Comparison of ENCODE assay signal across 7 mouse cellular contexts in the genomic region with DNA sequence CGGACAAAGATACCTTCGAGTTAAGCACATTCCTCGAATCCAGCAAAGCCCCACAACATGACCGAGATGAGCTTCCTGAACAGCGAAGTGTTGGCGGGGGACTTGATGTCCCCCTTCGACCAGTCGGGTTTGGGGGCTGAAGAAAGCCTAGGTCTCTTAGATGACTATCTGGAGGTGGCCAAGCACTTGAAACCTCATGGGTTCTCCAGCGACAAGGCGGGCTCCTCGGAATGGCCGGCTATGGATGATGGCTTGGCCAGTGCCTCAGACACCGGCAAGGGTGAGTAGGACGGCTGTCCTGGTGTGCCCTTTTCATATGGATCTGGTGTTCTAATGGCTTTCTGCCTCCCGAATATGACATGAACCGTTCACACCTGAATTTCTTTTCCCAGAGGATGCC. TPM values are rescaled to one million over a fixed set of nuclear protein-coding genes. Genes with fewer than 3 reads are reported as not detected.
DNase-seq lines count a peak whose midpoint lies in the region; ATAC-seq and TF ChIP-seq lines count a peak whose summit lies in the region.

No protein-coding gene starts in this region.

- intact Hi-C loops in left cerebral cortex, postnatal 4 days (cut with DNase I) = no loop called here

- 6% methylated on average over 16 of the region's 16 CpGs for WGBS in lung, embryonic 14.5 days
- WGBS in embryonic facial prominence, embryonic 14.5 days = 8% methylated on average over 16 of the region's 16 CpGs
- 9% methylated on average over 16 of the region's 16 CpGs for WGBS in hindbrain, embryonic 16.5 days
- WGBS in midbrain, embryonic 12.5 days = 14% methylated on average over 16 of the region's 16 CpGs

- peak overlapping the region; percentile 94 for H3K4me2 ChIP-seq in lung, embryonic 14.5 days
- H3K4me2 ChIP-seq in embryonic facial prominence, embryonic 14.5 days (ENCODE audit: low read depth, low read length) = peak overlapping the region; percentile 94
- peak overlapping the region; percentile 95 for H3K4me2 ChIP-seq in hindbrain, embryonic 16.5 days (ENCODE audit: low read length)
- peak overlapping the region; percentile 96 for H3K4me2 ChIP-seq in midbrain, embryonic 12.5 days (replicated peaks)

- peaks cover 57% of the 10 kb centered on the region for H3K36me3 ChIP-seq in lung, embryonic 14.5 days (ENCODE audit: insufficient read depth)
- H3K36me3 ChIP-seq in embryonic facial prominence, embryonic 14.5 days (ENCODE audit: control insufficient read depth, insufficient read depth, low read length) = peaks cover 56% of the 10 kb centered on the region
- H3K36me3 ChIP-seq in hindbrain, embryonic 16.5 days (ENCODE audit: control insufficient read depth, insufficient read depth, low read length) = peaks cover 23% of the 10 kb centered on the region
- H3K36me3 ChIP-seq in midbrain, embryonic 12.5 days = peaks cover 57% of the 10 kb centered on the region

- H3K4me1 ChIP-seq in lung, embryonic 14.5 days (ENCODE audit: insufficient read depth) = peaks cover 8% of the 10 kb centered on the region
- peaks cover 13% of the 10 kb centered on the region for H3K4me1 ChIP-seq in embryonic facial prominence, embryonic 14.5 days (ENCODE audit: control insufficient read depth, insufficient read depth, low read length)
- H3K4me1 ChIP-seq in hindbrain, embryonic 16.5 days (ENCODE audit: control insufficient read depth, insufficient read depth, low read depth, low read length) = peaks cover 26% of the 10 kb centered on the region
- H3K4me1 ChIP-seq in midbrain, embryonic 12.5 days = peaks cover 36% of the 10 kb centered on the region

- H3K9me3 ChIP-seq in lung, embryonic 14.5 days (ENCODE audit: low read depth, low read length) = no peaks in the 10 kb centered on the region
- no peaks in the 10 kb centered on the region for H3K9me3 ChIP-seq in embryonic facial prominence, embryonic 14.5 days (ENCODE audit: control insufficient read depth, low read length)
- H3K9me3 ChIP-seq in hindbrain, embryonic 16.5 days (ENCODE audit: control insufficient read depth, low read length) = no peaks in the 10 kb centered on the region
- no peaks in the 10 kb centered on the region for H3K9me3 ChIP-seq in midbrain, embryonic 12.5 days

- DNase-seq in lung, embryonic 14.5 days = no peak
- DNase-seq in lung, postnatal 36 days = no peak
- DNase-seq in embryonic facial prominence, embryonic 14.5 days (ENCODE audit: low spot score) = no peak
- DNase-seq in natural killer cell, adult 2 months (ENCODE audit: low spot score in 2 of 2) = no peak
- DNase-seq in left cerebral cortex, postnatal 4 days = no peak

- no peaks in the 10 kb centered on the region for H3K27me3 ChIP-seq in lung, embryonic 14.5 days (ENCODE audit: insufficient read depth, low read length)
- no peaks in the 10 kb centered on the region for H3K27me3 ChIP-seq in embryonic facial prominence, embryonic 14.5 days (replicated peaks; ENCODE audit: control insufficient read depth, insufficient read depth, low read length)
- no peaks in the 10 kb centered on the region for H3K27me3 ChIP-seq in hindbrain, embryonic 16.5 days (replicated peaks; ENCODE audit: control insufficient read depth, insufficient read depth, low read length)
- H3K27me3 ChIP-seq in midbrain, embryonic 12.5 days = no peaks in the 10 kb centered on the region

- H3K4me3 ChIP-seq in lung, embryonic 14.5 days (ENCODE audit: low read depth, low read length) = peak overlapping the region; percentile 91
- H3K4me3 ChIP-seq in embryonic facial prominence, embryonic 14.5 days (ENCODE audit: low read depth, low read length) = peak overlapping the region; percentile 96
- H3K4me3 ChIP-seq in hindbrain, embryonic 16.5 days (ENCODE audit: low read length) = peak overlapping the region; percentile 96
- peak overlapping the region; percentile 99 for H3K4me3 ChIP-seq in midbrain, embryonic 12.5 days

- peak overlapping the region; percentile 98 for H3K27ac ChIP-seq in lung, embryonic 14.5 days (ENCODE audit: low read depth)
- peak overlapping the region; percentile 94 for H3K27ac ChIP-seq in embryonic facial prominence, embryonic 14.5 days (replicated peaks; ENCODE audit: low read depth, low read length)
- peak overlapping the region; percentile 100 for H3K27ac ChIP-seq in hindbrain, embryonic 16.5 days (ENCODE audit: low read depth, low read length)
- peak overlapping the region; percentile 98 for H3K27ac ChIP-seq in midbrain, embryonic 12.5 days (replicated peaks)

- H3K9ac ChIP-seq in lung, embryonic 14.5 days = peak overlapping the region; percentile 97
- peak overlapping the region; percentile 100 for H3K9ac ChIP-seq in embryonic facial prominence, embryonic 14.5 days (ENCODE audit: low read depth, low read length)
- H3K9ac ChIP-seq in hindbrain, embryonic 16.5 days (ENCODE audit: low read depth, low read length) = peak overlapping the region; percentile 100
- peak overlapping the region; percentile 100 for H3K9ac ChIP-seq in midbrain, embryonic 12.5 days (replicated peaks)

- no peak for ATAC-seq in lung, embryonic 14.5 days (ENCODE audit: insufficient read depth)
- no peak for ATAC-seq in embryonic facial prominence, embryonic 14.5 days (ENCODE audit: low read depth)
- ATAC-seq in hindbrain, embryonic 16.5 days = no peak
- no peak for ATAC-seq in midbrain, embryonic 12.5 days (ENCODE audit: low FRiP score, low read depth)

- no peak for TF ChIP-seq CTCF in lung, embryonic 14.5 days (IDR thresholded peaks at IDR 0.05; ENCODE audit: low read depth)

RNA-seq across cellular contexts. Expression of a gene that starts 1.3 kb away (rescaled TPM):
- polyA plus RNA-seq in lung, embryonic 14.5 days (2014; fragmentation: Nextera tagmentation; extraction: Ambion mirVana) = 115 and 136 TPM in 2 replicates
- polyA plus RNA-seq in embryonic facial prominence, embryonic 14.5 days (2014; fragmentation: Nextera tagmentation; extraction: Ambion mirVana) = 132 and 140 TPM in 2 replicates
- polyA plus RNA-seq in hindbrain, embryonic 16.5 days (2015; fragmentation: Nextera tagmentation; extraction: Ambion mirVana) = 116 and 117 TPM in 2 replicates
- 128 and 134 TPM in 2 replicates for polyA plus RNA-seq in midbrain, embryonic 12.5 days (2016; fragmentation: Nextera tagmentation; extraction: Ambion mirVana)
- total RNA-seq in left cerebral cortex, postnatal 4 days (2021) = 100 to 1,000 TPM; 116 to 119 TPM

RNA-seq across cellular contexts. Expression of a gene that starts 7.9 kb away (rescaled TPM):
- 56.4 and 61.0 TPM in 2 replicates for polyA plus RNA-seq in lung, embryonic 14.5 days (2014; fragmentation: Nextera tagmentation; extraction: Ambion mirVana)
- polyA plus RNA-seq in embryonic facial prominence, embryonic 14.5 days (2014; fragmentation: Nextera tagmentation; extraction: Ambion mirVana) = 52.6 and 55.0 TPM in 2 replicates
- 70.6 and 70.7 TPM in 2 replicates for polyA plus RNA-seq in hindbrain, embryonic 16.5 days (2015; fragmentation: Nextera tagmentation; extraction: Ambion mirVana)
- polyA plus RNA-seq in midbrain, embryonic 12.5 days (2016; fragmentation: Nextera tagmentation; extraction: Ambion mirVana) = 56.5 and 60.7 TPM in 2 replicates
- 10 to 100 TPM; 45.1 to 50.3 TPM for total RNA-seq in left cerebral cortex, postnatal 4 days (2021)

RNA-seq across cellular contexts. Expression of a gene that starts 20.6 kb away (rescaled TPM):
- not detected in 2 replicates for polyA plus RNA-seq in lung, embryonic 14.5 days (2014; fragmentation: Nextera tagmentation; extraction: Ambion mirVana)
- not detected in 2 replicates for polyA plus RNA-seq in embryonic facial prominence, embryonic 14.5 days (2014; fragmentation: Nextera tagmentation; extraction: Ambion mirVana)
- 4.9 TPM in 1 of 2 replicates, not detected in the other for polyA plus RNA-seq in hindbrain, embryonic 16.5 days (2015; fragmentation: Nextera tagmentation; extraction: Ambion mirVana)
- 4.1 TPM in 1 of 2 replicates, not detected in the other for polyA plus RNA-seq in midbrain, embryonic 12.5 days (2016; fragmentation: Nextera tagmentation; extraction: Ambion mirVana)
- 10 to 100 TPM; 21.1 to 22.2 TPM for total RNA-seq in left cerebral cortex, postnatal 4 days (2021)

RNA-seq across cellular contexts. Expression of a gene that starts 22.4 kb away (rescaled TPM):
- polyA plus RNA-seq in lung, embryonic 14.5 days (2014; fragmentation: Nextera tagmentation; extraction: Ambion mirVana) = 31.7 and 32.9 TPM in 2 replicates
- polyA plus RNA-seq in embryonic facial prominence, embryonic 14.5 days (2014; fragmentation: Nextera tagmentation; extraction: Ambion mirVana) = 27.9 and 30.0 TPM in 2 replicates
- 29.0 and 38.1 TPM in 2 replicates for polyA plus RNA-seq in hindbrain, embryonic 16.5 days (2015; fragmentation: Nextera tagmentation; extraction: Ambion mirVana)
- 46.4 and 50.7 TPM in 2 replicates for polyA plus RNA-seq in midbrain, embryonic 12.5 days (2016; fragmentation: Nextera tagmentation; extraction: Ambion mirVana)
- 10 to 100 TPM; 29.3 to 30.6 TPM for total RNA-seq in left cerebral cortex, postnatal 4 days (2021)

RNA-seq across cellular contexts. Expression of a gene that starts 30.8 kb away (rescaled TPM):
- polyA plus RNA-seq in lung, embryonic 14.5 days (2014; fragmentation: Nextera tagmentation; extraction: Ambion mirVana) = not detected in 2 replicates
- 0.04 and 0.06 TPM in 2 replicates for polyA plus RNA-seq in embryonic facial prominence, embryonic 14.5 days (2014; fragmentation: Nextera tagmentation; extraction: Ambion mirVana)
- 0.74 and 0.84 TPM in 2 replicates for polyA plus RNA-seq in hindbrain, embryonic 16.5 days (2015; fragmentation: Nextera tagmentation; extraction: Ambion mirVana)
- 0.08 and 0.17 TPM in 2 replicates for polyA plus RNA-seq in midbrain, embryonic 12.5 days (2016; fragmentation: Nextera tagmentation; extraction: Ambion mirVana)
- 10 to 100 TPM; 43.3 to 44.4 TPM for total RNA-seq in left cerebral cortex, postnatal 4 days (2021)
